Mouse (Mus musculus): ENCODE data around the gene Akap6.

DNA sequence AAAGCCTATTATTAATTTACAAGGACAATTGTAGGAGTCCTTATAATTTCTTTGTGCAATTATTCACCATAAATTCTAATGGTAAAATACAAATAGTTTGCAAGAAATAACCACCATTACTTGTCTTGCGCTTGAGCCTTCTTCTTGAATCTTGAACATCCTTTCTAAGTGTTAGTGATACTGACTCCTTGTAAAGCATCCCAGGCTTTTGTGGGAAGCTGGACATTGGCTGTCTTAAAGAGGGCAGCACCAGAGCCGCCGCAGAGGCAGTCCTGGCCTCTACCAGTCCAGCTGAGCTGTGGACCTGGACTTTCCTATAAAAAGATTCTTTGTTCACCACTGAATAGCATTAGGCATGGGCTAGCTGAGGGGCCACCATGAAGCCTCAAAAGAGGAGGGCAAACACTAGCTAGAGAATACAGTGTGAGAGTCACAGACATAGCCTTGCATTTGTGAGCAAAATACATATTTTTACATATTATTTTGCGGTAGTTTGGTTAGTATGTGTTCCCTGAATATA, 365.1 kb downstream of the Akap6 start:
- TF ChIP-seq CTCF (IDR thresholded peaks at IDR 0.05; ENCODE audit: low read depth) (no peak), EP300 (IDR thresholded peaks at IDR 0.05; ENCODE audit: low read depth) (no peak)
